Comparison of ENCODE assay signal across 8 mouse cellular contexts in the genomic region with DNA sequence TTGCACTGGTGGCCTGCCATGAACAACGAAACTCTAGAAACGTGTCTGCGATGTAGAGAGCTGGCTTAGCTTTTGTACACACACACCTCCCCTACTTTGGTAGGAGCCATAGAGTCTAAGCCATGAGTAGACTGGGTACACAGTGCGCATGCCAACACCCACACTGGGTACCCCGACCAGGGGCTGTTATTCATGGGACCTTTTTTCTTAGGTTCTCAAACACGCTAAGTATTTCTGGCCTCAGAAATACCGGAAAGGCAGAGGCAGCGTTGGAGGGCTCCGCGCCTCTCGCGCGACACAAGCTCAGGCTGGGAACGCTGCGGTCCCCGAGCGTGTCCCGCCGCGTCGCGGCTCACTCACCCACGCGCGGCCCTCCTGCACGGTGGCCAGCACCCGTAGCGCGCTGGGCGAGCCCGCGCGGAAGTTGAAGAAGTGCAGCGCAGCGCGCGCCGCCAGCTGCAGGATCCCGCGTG. TPM values are rescaled to one million over a fixed set of nuclear protein-coding genes. Genes with fewer than 3 reads are reported as not detected.
DNase-seq lines count a peak whose midpoint lies in the region; ATAC-seq and TF ChIP-seq lines count a peak whose summit lies in the region.

No protein-coding gene starts in this region.

- 9% methylated on average over 40 of the region's 40 CpGs for WGBS in forebrain, embryonic 10.5 days
- WGBS in intestine, embryonic 15.5 days, result 4% methylated on average over 40 of the region's 40 CpGs
- 6% methylated on average over 40 of the region's 40 CpGs for WGBS in stomach, embryonic 14.5 days

- H3K4me1 ChIP-seq in E14TG2a.4 (replicated peaks; ENCODE audit: low read depth, low read length), result peaks cover 8% of the 10 kb centered on the region
- peaks cover 13% of the 10 kb centered on the region for H3K4me1 ChIP-seq in forebrain, embryonic 10.5 days
- H3K4me1 ChIP-seq in intestine, embryonic 15.5 days (replicated peaks), result no peaks in the 10 kb centered on the region
- H3K4me1 ChIP-seq in stomach, embryonic 14.5 days (ENCODE audit: control insufficient read depth, insufficient read depth, low read length), result no peaks in the 10 kb centered on the region

- peak overlapping the region; percentile 80 for H3K4me3 ChIP-seq in gastrocnemius, adult 2 months
- peak overlapping the region; percentile 79 for H3K4me3 ChIP-seq in E14TG2a.4 (replicated peaks; ENCODE audit: low read length)
- H3K4me3 ChIP-seq in forebrain, embryonic 10.5 days, result peak overlapping the region; percentile 69
- H3K4me3 ChIP-seq in intestine, embryonic 15.5 days (replicated peaks), result peak overlapping the region; percentile 53
- peak overlapping the region; percentile 51 for H3K4me3 ChIP-seq in stomach, embryonic 14.5 days (ENCODE audit: low read depth, low read length)

- ATAC-seq in intestine, embryonic 15.5 days, result peak; percentile 57
- ATAC-seq in stomach, embryonic 14.5 days (ENCODE audit: insufficient number of reproducible peaks, insufficient read depth, low FRiP score, low read depth), result peak; percentile 35; the same call in 1 of the 2 replicates

- peak; percentile 45 for DNase-seq in gastrocnemius, adult 2 months
- no peak for DNase-seq in gastrocnemius, postnatal 36 days
- no peak for DNase-seq in forebrain, embryonic 10.5 days (ENCODE audit: extremely low spot score, low spot score)
- peak; percentile 6 for DNase-seq in lung, postnatal 36 days
- no peak for DNase-seq in thymus, postnatal 0 days (ENCODE audit: low spot score)

- no peaks in the 10 kb centered on the region for H3K36me3 ChIP-seq in E14TG2a.4 (ENCODE audit: insufficient read depth, low read length)
- H3K36me3 ChIP-seq in forebrain, embryonic 10.5 days (replicated peaks), result no peaks in the 10 kb centered on the region
- no peaks in the 10 kb centered on the region for H3K36me3 ChIP-seq in intestine, embryonic 15.5 days
- H3K36me3 ChIP-seq in stomach, embryonic 14.5 days (ENCODE audit: control insufficient read depth, insufficient read depth, low read length), result no peaks in the 10 kb centered on the region

- H3K27ac ChIP-seq in gastrocnemius, adult 2 months, result peak overlapping the region; percentile 35; the same call in 1 of the 2 replicates
- H3K27ac ChIP-seq in forebrain, embryonic 10.5 days, result peak overlapping the region; percentile 62
- H3K27ac ChIP-seq in intestine, embryonic 15.5 days, result no peak overlapping the region
- no peak overlapping the region for H3K27ac ChIP-seq in stomach, embryonic 14.5 days (ENCODE audit: low read length)

- H3K4me2 ChIP-seq in intestine, embryonic 15.5 days (replicated peaks), result peak overlapping the region; percentile 100
- peak overlapping the region; percentile 100 for H3K4me2 ChIP-seq in stomach, embryonic 14.5 days (replicated peaks; ENCODE audit: low read depth, low read length)

- intact Hi-C loops in gastrocnemius, adult 2 months (cut with DNase I), result loop anchor here (5.0 kb wide), 1 partner anchor 532 kb away; no protein-coding TSS in a partner anchor
- intact Hi-C loops in gastrocnemius, postnatal 36 days (cut with DNase I), result no loop called here

- H3K27me3 ChIP-seq in E14TG2a.4 (ENCODE audit: insufficient read depth, low read length), result peaks cover 51% of the 10 kb centered on the region
- peaks cover 54% of the 10 kb centered on the region for H3K27me3 ChIP-seq in forebrain, embryonic 10.5 days (ENCODE audit: poor library complexity, severe bottlenecking)
- H3K27me3 ChIP-seq in intestine, embryonic 15.5 days (replicated peaks), result peaks cover 13% of the 10 kb centered on the region; the same call in 1 of the 2 replicates
- H3K27me3 ChIP-seq in stomach, embryonic 14.5 days (ENCODE audit: control insufficient read depth, insufficient read depth, low read length), result peaks cover 5% of the 10 kb centered on the region

- H3K9me3 ChIP-seq in E14TG2a.4 (ENCODE audit: low read length), result no peaks in the 10 kb centered on the region
- H3K9me3 ChIP-seq in forebrain, embryonic 10.5 days, result no peaks in the 10 kb centered on the region
- no peaks in the 10 kb centered on the region for H3K9me3 ChIP-seq in intestine, embryonic 15.5 days
- no peaks in the 10 kb centered on the region for H3K9me3 ChIP-seq in stomach, embryonic 14.5 days (ENCODE audit: control insufficient read depth, low read depth, low read length)

- TF ChIP-seq CTCF in gastrocnemius, adult 2 months (IDR thresholded peaks at IDR 0.05), result no peak
- TF ChIP-seq CTCF in E14TG2a.4 (conservative IDR thresholded peaks at IDR 0.05; ENCODE audit: low read length), result no peak

- H3K9ac ChIP-seq in intestine, embryonic 15.5 days, result peak overlapping the region; percentile 55
- peak overlapping the region; percentile 55 for H3K9ac ChIP-seq in stomach, embryonic 14.5 days (replicated peaks; ENCODE audit: low read depth, low read length)

RNA-seq across cellular contexts. Expression of a gene that starts 0.5 kb away (rescaled TPM):
- 1 to 10 TPM in 1 of 2 experiments, under 1 TPM in 1; 0.23 to 1.0 TPM for total RNA-seq in gastrocnemius, adult 2 months (2021)
- total RNA-seq in gastrocnemius, postnatal 36 days (2021), result under 1 TPM; 0.64 to 0.81 TPM
- 0.23 and 0.42 TPM in 2 replicates for polyA plus RNA-seq in forebrain, embryonic 10.5 days (2016; fragmentation: Nextera tagmentation; extraction: Ambion mirVana)
- 0.67 and 0.95 TPM in 2 replicates for polyA plus RNA-seq in intestine, embryonic 15.5 days (2015; fragmentation: Nextera tagmentation; extraction: Ambion mirVana)
- polyA plus RNA-seq in stomach, embryonic 14.5 days (2014; fragmentation: Nextera tagmentation; extraction: Ambion mirVana), result 2.0 TPM in 2 replicates
- polyA plus RNA-seq in thymus, postnatal 0 days (2015; fragmentation: Nextera tagmentation; extraction: Ambion mirVana), result 6.3 and 6.5 TPM in 2 replicates

RNA-seq across cellular contexts. Expression of a gene that starts 51.1 kb away (rescaled TPM):
- total RNA-seq in gastrocnemius, adult 2 months (2021), result 1 to 10 TPM in 1 of 2 experiments, under 1 TPM in 1; 0.94 to 1.9 TPM
- total RNA-seq in gastrocnemius, postnatal 36 days (2021), result 1 to 10 TPM; 1.7 to 1.8 TPM
- polyA plus RNA-seq in forebrain, embryonic 10.5 days (2016; fragmentation: Nextera tagmentation; extraction: Ambion mirVana), result 34.7 and 40.1 TPM in 2 replicates
- 86.8 and 92.4 TPM in 2 replicates for polyA plus RNA-seq in intestine, embryonic 15.5 days (2015; fragmentation: Nextera tagmentation; extraction: Ambion mirVana)
- 103 and 107 TPM in 2 replicates for polyA plus RNA-seq in stomach, embryonic 14.5 days (2014; fragmentation: Nextera tagmentation; extraction: Ambion mirVana)
- 56.5 and 66.1 TPM in 2 replicates for polyA plus RNA-seq in thymus, postnatal 0 days (2015; fragmentation: Nextera tagmentation; extraction: Ambion mirVana)

Comparison
In these comparisons a context has a peak if more than half of its experiments do, and no peak if none do; other contexts are left out.
1. DNase-seq: peak in gastrocnemius, adult 2 months (single experiment) and lung, postnatal 36 days (single experiment); none in gastrocnemius, postnatal 36 days (0 of 2), forebrain, embryonic 10.5 days (single experiment) and thymus, postnatal 0 days (single experiment).
2. H3K27ac ChIP-seq: peak in gastrocnemius, adult 2 months (single experiment) and forebrain, embryonic 10.5 days (single experiment); none in intestine, embryonic 15.5 days (single experiment) and stomach, embryonic 14.5 days (single experiment).
3. Peak in every context shown above with its lines, with median percentiles within 50 percentile points of each other: H3K4me3 ChIP-seq.